Mouse (Mus musculus) myocyte (in vitro differentiated cells): ENCODE measurements around the gene Comtd1. TPM values are rescaled to one million over a fixed set of nuclear protein-coding genes. Genes with fewer than 3 reads are reported as not detected.
A peak's percentile ranks its signal among the peaks of the same experiment; 100 is the strongest.

ENCODE experiments used
- H3K27me3 ChIP-seq: one replicate; pipeline ENCODE4 v1.6.1; 2011; ENCODE audit not compliant: control insufficient read depth, insufficient read depth, insufficient read length
- H3K36me3 ChIP-seq: one replicate; pipeline ENCODE4 v1.6.1; 2011; ENCODE audit not compliant: control insufficient read depth, insufficient read depth
- H3K4me2 ChIP-seq: one replicate; pipeline ENCODE4 v1.6.1; 2011; ENCODE audit warnings: low read depth, control low read depth
- H3K4me3 ChIP-seq: one replicate; pipeline ENCODE4 v1.5.1; 2011; ENCODE audit warnings: mild to moderate bottlenecking, control low read depth, moderate library complexity
- H3K79me2 ChIP-seq: one replicate; pipeline ENCODE4 v1.6.1; 2011; ENCODE audit not compliant: control insufficient read depth, insufficient read depth
- H3ac ChIP-seq: one replicate; pipeline ENCODE4 v1.6.1; 2011; ENCODE audit not compliant: control insufficient read depth, insufficient read length
- CEBPB ChIP-seq: IDR thresholded peaks from 2 replicates; pipeline ENCODE4 v1.6.1; 2011; ENCODE audit warnings: mild to moderate bottlenecking, moderate library complexity; ENCODE audit not compliant: poor library complexity, insufficient read depth, severe bottlenecking
- E2F4 ChIP-seq: IDR thresholded peaks from one replicate; pipeline ENCODE4 v1.6.1; 2011; ENCODE audit warnings: mild to moderate bottlenecking, control low read depth, moderate library complexity; ENCODE audit not compliant: insufficient read depth
- MAX ChIP-seq: IDR thresholded peaks from one replicate; pipeline ENCODE4 v1.6.1; 2011; ENCODE audit warnings: low read depth, mild to moderate bottlenecking, control low read depth
- MYOD1 ChIP-seq, 3 experiments: IDR thresholded peaks; one replicate each; pipeline ENCODE4 v1.6.1; 2011; ENCODE audit warnings: control low read depth in 2 of 3, low read depth in 2 of 3, mild to moderate bottlenecking in 2 of 3, moderate library complexity in 1 of 3; ENCODE audit not compliant: insufficient read length in 2 of 3, control insufficient read depth in 1 of 3
- MYOG ChIP-seq, 3 experiments: IDR thresholded peaks; one replicate each; pipeline ENCODE4 v1.6.1; 2011; ENCODE audit warnings: control low read depth in 2 of 3, low read depth in 2 of 3, mild to moderate bottlenecking in 2 of 3; ENCODE audit not compliant: insufficient read length in 2 of 3, control insufficient read depth in 1 of 3, insufficient read depth in 1 of 3
- POLR2A ChIP-seq: IDR thresholded peaks from one replicate; pipeline ENCODE4 v1.6.1; 2011; ENCODE audit warnings: low read depth, mild to moderate bottlenecking, control low read depth, moderate library complexity; ENCODE audit not compliant: insufficient read length
- POLR2AphosphoS2 ChIP-seq: IDR thresholded peaks from one replicate; pipeline ENCODE4 v1.6.1; 2011; ENCODE audit warnings: low read depth, control low read depth; ENCODE audit not compliant: insufficient read length
- REST ChIP-seq: IDR thresholded peaks from one replicate; pipeline ENCODE4 v1.6.1; 2011; ENCODE audit warnings: mild to moderate bottlenecking, control low read depth, moderate library complexity; ENCODE audit not compliant: insufficient read depth, insufficient read length
- SRF ChIP-seq: IDR thresholded peaks from one replicate; pipeline ENCODE4 v1.6.1; 2011; ENCODE audit warnings: low read depth; ENCODE audit not compliant: control insufficient read depth, insufficient read length
- TCF12 ChIP-seq: IDR thresholded peaks from one replicate; pipeline ENCODE4 v1.6.1; 2011; ENCODE audit warnings: mild to moderate bottlenecking, control low read depth; ENCODE audit not compliant: poor library complexity, insufficient read depth, severe bottlenecking
- TCF3 ChIP-seq: IDR thresholded peaks from one replicate; pipeline ENCODE4 v1.6.1; 2011; ENCODE audit warnings: low read depth, control low read depth; ENCODE audit not compliant: insufficient read length
- USF1 ChIP-seq: IDR thresholded peaks from one replicate; pipeline ENCODE4 v1.6.1; 2011; ENCODE audit warnings: low read depth, mild to moderate bottlenecking, control low read depth, moderate library complexity
- polyA plus RNA-seq: library from polyadenylated mRNA; unstranded; fragments of >200 nt; fragmentation: generic; extraction: Trizol; gene quantifications from one replicate; pipeline ENCODE4 v1.2.1, GENCODE M21; 2012; ENCODE audit warnings: missing spikeins

Gene Comtd1
- polyA plus RNA-seq, 1 experiment = 47.1 TPM

DNA sequence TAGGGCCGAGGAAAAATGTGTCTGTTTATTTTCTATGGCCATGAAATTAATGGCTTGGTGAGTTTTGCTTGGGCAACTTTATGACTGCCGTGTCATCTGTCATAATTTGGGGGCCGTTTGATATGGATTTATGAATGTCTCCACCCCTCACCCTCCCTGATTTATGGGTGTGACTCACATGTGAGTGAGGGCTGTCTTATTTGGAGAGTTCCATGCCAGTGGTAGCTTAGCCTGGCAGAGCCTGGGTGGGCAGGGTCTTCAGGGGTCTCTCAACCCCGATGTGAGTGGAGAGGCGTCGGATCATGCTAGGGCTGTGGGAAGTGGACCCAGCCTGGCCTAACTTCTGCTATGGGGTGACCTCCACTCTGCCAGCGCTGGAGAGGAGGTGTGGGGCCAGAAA, 18.0 kb upstream of the Comtd1 start:
- H3K79me2 ChIP-seq = no peaks in the 10 kb centered on the region
- no peaks in the 10 kb centered on the region for H3K36me3 ChIP-seq
- no peaks in the 10 kb centered on the region for H3K27me3 ChIP-seq
- no peak overlapping the region for H3ac ChIP-seq
- H3K4me3 ChIP-seq = no peak overlapping the region
- H3K4me2 ChIP-seq = no peak overlapping the region
- TF ChIP-seq REST (no peak), CEBPB (no peak), E2F4 (no peak), TCF3 (no peak), TCF12 (no peak), SRF (no peak), POLR2AphosphoS2 (no peak), USF1 (no peak), POLR2A (no peak), MYOD1 (IDR thresholded peaks at IDR 0.05; ENCODE audit: control insufficient read depth in 1 of 3, insufficient read length in 2 of 3, low read depth in 2 of 3) (no peak), MYOG (IDR thresholded peaks at IDR 0.05; ENCODE audit: control insufficient read depth in 1 of 3, insufficient read depth in 1 of 3, insufficient read length in 2 of 3, low read depth in 2 of 3) (no peak), MAX (no peak)

DNA sequence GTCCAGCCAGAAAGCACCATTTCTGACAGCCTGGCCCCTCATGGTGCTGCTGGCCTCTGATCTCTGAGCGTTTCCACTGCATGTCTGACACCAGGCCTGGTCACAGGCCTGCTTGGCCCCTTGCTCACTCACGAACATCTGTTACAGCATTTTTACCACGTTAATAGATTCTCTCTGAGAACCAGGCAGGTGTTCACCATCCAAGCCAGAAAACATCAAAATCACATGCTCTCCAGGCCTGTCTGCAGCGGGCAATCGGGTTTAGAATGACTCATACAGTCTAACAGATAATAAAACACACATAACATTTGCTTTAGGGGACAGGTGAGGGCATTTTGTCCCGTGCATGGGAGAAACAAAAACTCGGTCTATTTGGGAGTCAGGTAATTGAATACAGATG, 17.5 kb upstream of the Comtd1 start:
- H3K4me2 ChIP-seq = no peak overlapping the region

GRCm38 (mm10) chr14:21856886-21857285, 8.1 kb upstream of the Comtd1 start:
- no peaks in the 10 kb centered on the region for H3K79me2 ChIP-seq
- TF ChIP-seq SRF (no peak), REST (no peak), E2F4 (no peak), MYOG (IDR thresholded peaks at IDR 0.05; ENCODE audit: control insufficient read depth in 1 of 3, insufficient read depth in 1 of 3, insufficient read length in 2 of 3, low read depth in 2 of 3) (no peak), TCF12 (no peak), USF1 (no peak), CEBPB (no peak), TCF3 (no peak), POLR2A (no peak), MAX (no peak), POLR2AphosphoS2 (no peak), MYOD1 (IDR thresholded peaks at IDR 0.05; ENCODE audit: control insufficient read depth in 1 of 3, insufficient read length in 2 of 3, low read depth in 2 of 3) (no peak)

More for the DNA sequence above, 17.5 kb upstream of the Comtd1 start:
- Histone ChIP-seq H3K36me3 (no peaks in the 10 kb centered on the region), H3K79me2 (no peaks in the 10 kb centered on the region), H3ac (no peak overlapping the region), H3K27me3 (no peaks in the 10 kb centered on the region), H3K4me3 (no peak overlapping the region)
- no peak for TF ChIP-seq CEBPB
- peak in 2 of 3 experiments; percentile 34 to 40 for TF ChIP-seq MYOD1 (IDR thresholded peaks at IDR 0.05; ENCODE audit: control insufficient read depth in 1 of 3, insufficient read length in 2 of 3, low read depth in 2 of 3)
- no peak for TF ChIP-seq REST
- TF ChIP-seq TCF3 = no peak
- TF ChIP-seq POLR2A = no peak
- no peak for TF ChIP-seq TCF12
- TF ChIP-seq E2F4 = no peak
- peak in 1 of 3 experiments; percentile 27 for TF ChIP-seq MYOG (IDR thresholded peaks at IDR 0.05; ENCODE audit: control insufficient read depth in 1 of 3, insufficient read depth in 1 of 3, insufficient read length in 2 of 3, low read depth in 2 of 3)
- no peak for TF ChIP-seq SRF
- no peak for TF ChIP-seq POLR2AphosphoS2
- no peak for TF ChIP-seq USF1
- no peak for TF ChIP-seq MAX

DNA sequence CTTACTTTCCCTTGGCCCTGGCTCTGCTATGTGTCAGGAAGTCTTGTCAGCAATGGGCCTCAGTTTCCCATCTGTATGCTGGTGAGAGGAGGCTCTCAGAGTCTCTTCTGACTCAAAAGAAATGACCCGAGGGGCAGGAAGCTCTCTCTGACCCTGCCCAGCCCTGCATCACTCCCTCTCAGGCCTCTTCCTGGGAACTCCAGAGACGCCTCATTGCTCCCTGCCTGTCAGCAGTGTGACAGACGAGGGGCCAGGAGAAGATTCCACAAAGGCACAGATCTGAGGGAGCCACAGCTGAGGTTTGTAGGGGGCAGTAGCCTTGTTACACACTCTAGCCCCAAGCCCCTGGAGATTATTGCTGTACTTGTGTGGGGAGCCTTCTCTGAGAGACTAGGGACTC, 7.2 kb upstream of the Comtd1 start:
- H3K4me3 ChIP-seq = no peak overlapping the region
- TF ChIP-seq USF1 (no peak), POLR2A (no peak), TCF3 (no peak), REST (no peak), TCF12 (no peak), MYOG (IDR thresholded peaks at IDR 0.05; ENCODE audit: control insufficient read depth in 1 of 3, insufficient read depth in 1 of 3, insufficient read length in 2 of 3, low read depth in 2 of 3) (no peak), MYOD1 (IDR thresholded peaks at IDR 0.05; ENCODE audit: control insufficient read depth in 1 of 3, insufficient read length in 2 of 3, low read depth in 2 of 3) (no peak), E2F4 (no peak), SRF (no peak), MAX (no peak), CEBPB (no peak)
- no peaks in the 10 kb centered on the region for H3K27me3 ChIP-seq
- H3K79me2 ChIP-seq = no peaks in the 10 kb centered on the region
- no peaks in the 10 kb centered on the region for H3K36me3 ChIP-seq
- H3K4me2 ChIP-seq = no peak overlapping the region
- no peak overlapping the region for H3ac ChIP-seq

More at GRCm38 (mm10) chr14:21856886-21857285, 8.1 kb upstream of the Comtd1 start:
- Histone ChIP-seq H3K27me3 (no peaks in the 10 kb centered on the region), H3ac (no peak overlapping the region), H3K4me3 (no peak overlapping the region), H3K4me2 (no peak overlapping the region), H3K36me3 (no peaks in the 10 kb centered on the region)
